Mouse (Mus musculus) stomach, postnatal 0 days (tissue): Measurements from ENCODE around the gene Ttll3.

Experiments
- CTCF ChIP-seq: IDR thresholded peaks from 2 replicates; pipeline ENCODE4 v1.5.1; 2016; ENCODE audit warnings: antibody characterized with exemption, low read depth, mild to moderate bottlenecking, moderate library complexity
- EP300 ChIP-seq: optimal IDR thresholded peaks from 2 replicates; pipeline ENCODE3; 2016; ENCODE audit warnings: antibody characterized with exemption

DNA sequence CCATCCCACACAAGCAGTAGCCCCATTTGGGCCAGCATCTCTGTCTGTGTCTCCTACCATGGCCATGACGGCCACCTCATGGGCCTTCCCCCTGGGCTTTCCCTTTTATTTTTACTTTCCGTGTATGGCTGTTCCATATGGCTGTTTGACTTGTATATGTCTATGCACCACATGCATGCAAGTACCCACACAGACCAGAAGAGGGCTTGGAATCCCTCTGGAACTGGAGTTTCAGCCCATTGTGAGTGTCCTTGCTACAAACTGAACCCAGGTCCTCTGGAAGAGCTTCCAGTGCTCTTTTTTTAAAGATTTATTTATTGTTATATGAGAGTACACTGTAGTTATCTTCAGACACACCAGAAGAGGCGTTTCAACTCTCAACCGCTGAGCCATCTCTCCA, 27.6 kb upstream of the Ttll3 start:
- TF ChIP-seq CTCF (peak; percentile 36; the same call in 1 of the 2 replicates), EP300 (no peak)
